Mouse (Mus musculus): ENCODE data around the gene Syt7.

Syt7 gene

DNA sequence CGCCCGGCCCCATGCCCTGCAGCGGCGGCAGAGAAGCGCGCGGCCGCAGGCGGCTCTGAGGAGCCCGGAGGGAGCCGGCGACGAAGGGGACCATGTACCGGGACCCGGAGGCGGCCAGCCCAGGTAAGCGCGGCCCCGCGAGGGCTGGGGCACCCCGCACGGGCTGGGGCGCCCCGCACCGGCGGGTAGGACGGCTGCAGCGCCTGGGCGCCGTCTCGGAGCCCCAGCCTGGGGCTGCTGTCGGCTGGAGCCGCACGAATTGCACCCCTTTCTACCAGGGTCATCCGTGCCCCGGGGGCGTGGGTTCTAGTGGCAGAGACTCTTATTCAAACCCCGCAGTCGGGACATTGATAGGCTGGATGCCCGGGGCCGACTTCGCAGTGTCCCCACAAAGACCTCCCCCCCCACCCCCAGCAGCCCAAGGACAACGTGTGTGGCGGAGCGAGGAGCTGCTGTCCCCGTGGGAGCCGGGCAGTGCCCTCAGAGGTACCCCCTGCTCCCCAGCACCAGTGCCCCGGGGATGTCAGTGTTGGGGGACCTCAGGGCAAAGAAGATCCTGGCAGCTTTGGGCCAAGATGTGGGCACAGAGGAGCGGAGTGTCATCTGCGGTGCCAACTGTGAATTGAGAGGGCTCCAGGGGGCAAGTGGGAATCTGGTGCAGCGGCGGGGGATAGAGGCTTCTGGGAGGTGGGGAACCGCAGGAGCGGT lies 655 bp downstream of the Syt7 start:
- no peak for DNase-seq (ENCODE audit: low spot score)

DNA sequence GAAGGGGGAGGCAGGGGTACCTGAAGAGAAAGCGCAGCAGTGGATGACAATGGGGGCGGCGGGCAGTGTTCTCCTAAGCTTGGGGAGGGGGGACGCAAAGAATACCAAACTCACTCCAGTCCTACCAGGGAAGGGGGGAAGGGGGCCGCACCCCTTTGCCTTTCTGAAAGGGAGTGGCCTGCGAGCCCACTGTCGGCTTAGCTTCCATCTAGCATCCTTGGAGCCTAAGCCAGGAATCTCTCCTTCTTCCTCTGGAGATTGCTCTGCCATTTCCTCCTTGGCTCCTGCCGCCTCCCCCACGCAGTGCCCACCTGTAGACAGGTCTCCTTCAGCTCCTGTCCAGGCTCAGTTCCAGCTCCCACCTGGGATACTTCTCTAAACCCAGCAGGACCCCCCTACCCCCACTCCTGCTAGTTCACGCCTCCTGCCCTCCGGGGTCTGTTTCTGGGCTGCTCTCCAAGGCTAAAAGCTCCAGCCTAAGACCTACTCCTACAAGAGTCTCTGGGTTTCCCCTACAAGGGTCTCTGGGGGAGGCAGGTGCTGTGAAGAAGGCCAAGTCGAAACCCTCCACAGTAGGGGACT lies 1.3 kb downstream of the Syt7 start:
- no peak for DNase-seq (ENCODE audit: low spot score)

DNA sequence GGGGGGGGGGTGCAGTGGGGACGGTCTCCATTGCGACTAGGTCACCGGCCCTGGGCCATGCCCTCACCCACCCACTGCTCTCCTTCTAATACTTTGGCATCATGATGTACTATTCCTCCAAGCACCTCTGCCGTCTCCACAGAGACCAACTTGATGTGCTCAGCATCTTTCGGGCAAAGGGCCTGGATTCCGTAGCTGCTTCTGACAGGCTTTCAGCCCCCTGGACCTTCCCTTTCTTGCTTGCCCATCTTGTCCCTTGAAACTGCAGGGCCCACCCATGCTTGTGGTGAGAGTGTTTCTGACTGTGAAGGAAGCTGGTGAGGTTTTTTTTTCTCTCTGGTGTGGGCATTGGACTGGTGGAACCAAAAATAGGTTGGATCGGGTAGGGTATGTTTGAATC lies 2.1 kb downstream of the Syt7 start:
- DNase-seq (ENCODE audit: low spot score): no peak

DNA sequence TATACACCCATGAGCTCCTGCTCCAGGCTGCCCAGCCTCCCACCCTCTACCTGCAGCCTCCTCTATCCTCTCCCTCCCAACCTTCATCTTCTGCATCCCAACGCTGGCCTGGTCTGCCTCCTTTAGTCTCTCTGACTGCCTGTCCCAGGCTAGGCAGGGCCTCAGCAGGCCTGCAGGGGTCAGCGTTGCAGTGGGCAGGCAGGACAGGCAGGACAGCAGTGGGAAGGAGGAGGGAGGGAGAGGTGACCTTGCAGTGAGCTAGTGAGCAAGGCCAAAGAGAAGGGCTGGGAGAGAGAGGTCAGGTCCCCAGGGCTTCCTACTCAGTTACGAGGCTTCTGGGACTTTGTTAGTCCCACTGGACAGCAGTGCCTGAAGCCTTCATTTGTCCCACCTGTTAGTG lies 3.1 kb downstream of the Syt7 start:
- DNase-seq (ENCODE audit: low spot score): no peak

DNA sequence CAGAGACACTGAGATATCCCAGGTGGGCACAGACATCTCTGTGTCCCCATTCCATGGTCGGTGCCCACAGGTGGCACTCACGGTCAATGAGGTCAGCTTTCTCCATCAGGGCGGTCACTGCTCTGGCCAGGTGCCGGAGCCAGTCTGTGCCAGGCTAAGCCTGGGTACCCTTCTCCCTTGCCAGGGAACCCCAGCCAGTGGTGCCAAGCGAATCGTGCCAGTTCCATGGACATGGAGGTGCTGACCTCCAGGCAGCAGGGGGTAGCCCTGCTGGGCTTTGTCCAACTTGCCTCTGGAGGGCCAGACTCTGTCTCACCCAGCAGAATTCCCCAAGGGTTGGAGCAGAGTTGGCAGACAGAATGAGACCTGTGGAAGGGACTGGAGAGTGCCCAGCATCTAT lies 4.6 kb downstream of the Syt7 start:
- no peak for DNase-seq (ENCODE audit: low spot score)

DNA sequence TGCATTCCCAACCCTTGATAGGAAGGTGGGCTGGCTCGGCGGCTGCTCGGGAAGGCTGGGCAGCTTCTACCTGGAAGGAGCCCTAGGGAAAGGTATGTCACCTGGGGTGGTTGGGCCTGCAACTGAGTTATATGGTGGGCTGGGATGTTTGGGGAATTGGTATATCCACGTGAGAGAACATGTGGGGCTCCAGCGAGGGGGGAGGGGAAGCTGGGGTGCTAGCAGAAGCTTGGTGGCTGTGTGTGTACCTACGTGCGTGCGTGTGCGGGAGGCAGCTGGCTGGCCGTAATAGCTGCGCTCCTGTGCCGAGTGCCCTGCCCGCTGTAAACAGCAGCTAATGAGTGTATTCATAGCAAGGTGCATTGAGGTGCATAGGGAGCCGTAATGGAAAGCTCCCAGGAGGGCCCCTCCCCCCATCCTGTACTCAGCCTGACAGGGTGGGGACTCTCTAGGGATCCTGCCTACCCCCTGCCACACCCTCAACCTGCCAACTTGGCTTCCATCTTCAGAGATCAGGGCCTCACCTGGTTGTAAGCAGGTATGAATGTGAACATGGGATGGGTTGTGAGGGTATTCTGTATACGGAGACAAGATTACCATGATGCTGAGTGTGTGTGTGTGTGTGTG lies 5.1 kb downstream of the Syt7 start:
- no peak for DNase-seq (ENCODE audit: low spot score)

DNA sequence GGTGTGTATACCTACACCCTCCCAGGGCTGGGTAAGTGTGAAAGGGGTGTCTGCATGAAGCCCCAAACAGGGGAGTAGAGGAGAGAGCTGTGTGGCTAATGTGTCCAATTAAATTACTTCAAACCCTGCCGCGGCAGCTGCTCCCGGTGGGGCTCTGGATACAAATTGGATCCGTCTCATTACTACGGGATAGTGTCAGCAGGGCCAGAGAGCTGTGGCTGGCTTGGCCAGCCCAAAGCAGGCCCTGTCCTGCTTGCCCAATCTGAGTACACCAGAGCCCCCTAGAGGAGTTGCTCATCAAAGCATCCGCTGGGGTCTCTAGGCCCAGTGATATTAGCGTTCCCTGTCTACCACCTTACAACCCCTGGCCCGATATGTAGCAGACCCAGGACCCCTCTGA lies 6.3 kb downstream of the Syt7 start:
- no peak for DNase-seq (ENCODE audit: low spot score)

DNA sequence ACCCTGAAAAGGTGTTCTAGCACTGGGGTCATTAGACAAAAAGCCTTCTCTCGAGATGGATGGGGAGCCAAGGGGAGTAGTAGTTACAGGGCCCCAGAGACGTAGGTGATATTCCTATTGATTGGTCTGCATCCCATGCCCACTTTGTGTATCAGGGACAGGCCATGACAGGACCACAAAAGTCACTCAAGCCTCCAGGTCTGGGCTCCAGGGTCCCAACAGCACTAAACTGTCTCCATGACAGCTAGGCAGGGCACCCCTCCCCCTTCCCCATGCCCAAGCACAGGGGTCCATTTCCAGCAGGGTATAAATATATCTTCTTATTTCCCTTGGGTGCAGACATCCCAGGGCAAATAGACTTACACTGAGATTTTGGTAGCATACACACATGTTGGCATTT lies 8.1 kb downstream of the Syt7 start:
- DNase-seq (ENCODE audit: low spot score): no peak

DNA sequence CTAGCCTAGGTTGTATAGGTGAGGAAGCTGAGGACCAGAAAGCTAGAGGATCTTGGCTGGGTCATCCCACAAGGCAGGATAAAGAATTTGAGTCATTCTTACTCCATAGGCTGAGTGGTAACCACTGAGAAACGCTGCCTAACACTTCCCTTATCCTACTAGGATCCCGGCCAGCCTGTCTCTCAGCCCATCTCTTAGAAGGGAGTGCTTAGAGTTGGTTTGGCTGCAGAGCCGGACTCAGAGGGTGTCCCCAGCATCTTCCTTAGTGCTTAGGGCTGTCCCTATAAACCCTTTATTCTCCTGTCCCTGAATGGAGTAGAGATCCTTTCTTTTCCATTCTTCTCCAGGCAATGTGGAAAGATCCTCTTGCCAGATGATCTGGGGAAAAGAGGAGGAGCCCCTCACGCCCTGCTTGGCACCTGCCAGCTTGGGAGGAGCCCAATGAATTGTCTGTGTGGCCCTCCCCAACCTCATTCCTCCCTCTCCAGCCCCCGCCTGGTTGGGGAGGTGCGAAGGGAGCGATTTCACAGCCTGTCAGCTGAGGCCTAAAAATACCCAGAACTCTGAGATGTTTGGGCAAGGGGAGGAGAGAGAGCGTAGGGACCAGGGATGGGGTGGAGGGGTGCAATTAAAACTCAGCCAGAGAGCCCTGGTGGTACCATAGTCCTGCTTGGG lies 8.7 kb downstream of the Syt7 start:
- DNase-seq (ENCODE audit: low spot score): peak; percentile 60

DNA sequence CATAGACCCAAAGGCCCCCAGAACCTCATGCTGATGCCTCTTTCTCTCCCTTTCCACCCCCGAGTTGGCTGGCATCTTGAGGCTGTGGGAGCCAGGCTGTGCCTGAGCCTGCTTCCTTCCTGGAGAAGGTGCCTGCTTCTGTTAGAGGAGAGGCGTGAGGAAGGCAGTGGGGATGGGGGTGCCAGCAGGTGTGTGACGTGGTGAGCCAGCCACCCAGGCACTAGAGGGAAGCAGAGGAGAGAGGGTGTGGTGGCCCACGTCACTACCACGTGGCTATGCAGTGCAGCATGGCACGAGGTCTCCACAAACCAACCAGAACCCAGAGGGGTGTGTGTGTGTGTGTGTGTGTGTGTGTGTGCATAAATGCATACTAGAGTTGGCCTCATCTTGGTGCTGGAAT lies 9.4 kb downstream of the Syt7 start:
- DNase-seq (ENCODE audit: low spot score): peak; percentile 85

DNA sequence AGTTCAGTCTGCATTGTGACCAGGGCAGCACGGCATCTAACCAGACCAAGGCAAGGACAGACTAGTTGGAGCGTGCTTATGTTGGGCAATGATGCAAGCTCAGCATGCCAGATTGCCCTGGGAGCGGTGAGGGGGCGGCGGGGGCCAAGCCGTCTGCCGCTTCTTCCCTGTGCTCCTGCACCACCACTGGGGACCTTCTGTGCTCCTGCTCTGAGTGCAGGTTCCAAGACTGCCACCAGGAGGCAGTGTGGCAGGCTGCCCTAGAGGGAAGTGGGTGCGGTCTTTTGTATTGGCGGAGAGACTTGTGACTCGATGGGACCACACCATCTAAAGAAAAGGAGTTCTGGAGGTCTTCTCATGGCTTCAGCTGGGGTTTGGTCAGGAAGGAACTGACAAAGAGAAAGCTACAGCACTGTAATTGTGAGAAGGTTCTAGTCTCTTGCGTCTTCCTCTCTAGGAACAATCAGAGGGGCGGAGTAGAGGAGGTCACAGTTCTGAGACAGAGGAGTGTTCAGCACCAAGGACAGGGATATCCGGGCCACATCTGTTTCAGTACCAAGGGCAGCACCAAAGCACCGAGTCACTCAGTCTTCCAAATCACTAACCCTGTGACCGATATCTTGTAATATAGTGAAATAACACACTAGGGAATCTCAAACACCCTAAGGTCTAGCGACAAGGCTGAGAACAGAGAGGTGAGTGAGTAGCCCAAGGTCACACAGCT lies 14.0 kb downstream of the Syt7 start:
- DNase-seq (ENCODE audit: low spot score): no peak

DNA sequence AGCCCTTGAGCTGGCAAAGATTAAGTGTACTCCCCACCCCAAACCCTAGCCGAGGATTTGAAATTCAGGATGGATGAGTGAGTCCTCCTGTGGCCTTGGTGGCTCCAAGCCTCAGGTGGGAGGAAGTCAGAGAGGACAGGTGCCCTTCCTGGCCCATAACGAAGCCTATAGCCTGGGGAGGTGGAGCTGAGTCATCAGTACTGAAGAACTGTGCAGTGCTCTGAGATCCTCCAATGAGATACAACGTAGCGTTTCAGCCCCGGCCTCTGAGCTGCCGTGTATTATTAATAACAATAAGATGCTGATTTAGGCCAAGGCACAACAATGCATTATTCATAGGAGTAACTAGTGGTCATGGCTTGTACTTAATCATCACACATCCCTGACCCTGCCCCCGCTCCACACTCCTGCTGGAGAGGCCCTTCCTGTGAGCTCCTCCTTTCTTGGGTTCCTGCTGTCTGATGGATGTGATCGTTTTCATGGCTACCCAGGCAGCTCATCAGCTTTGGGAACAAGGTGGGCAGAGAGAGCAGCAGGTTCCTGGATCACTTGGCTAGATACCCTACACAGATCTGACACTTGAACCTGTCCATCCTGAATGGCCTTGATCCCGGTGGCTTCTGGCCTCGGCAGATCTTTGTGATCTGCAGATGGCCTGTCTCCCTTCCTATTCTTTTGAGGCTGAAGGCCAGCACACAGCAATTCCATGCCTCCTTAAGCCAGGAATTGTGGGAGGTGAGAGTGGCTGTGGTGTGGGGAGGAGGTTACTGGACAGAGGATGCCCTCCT lies 14.9 kb downstream of the Syt7 start:
- no peak for DNase-seq (ENCODE audit: low spot score)

DNA sequence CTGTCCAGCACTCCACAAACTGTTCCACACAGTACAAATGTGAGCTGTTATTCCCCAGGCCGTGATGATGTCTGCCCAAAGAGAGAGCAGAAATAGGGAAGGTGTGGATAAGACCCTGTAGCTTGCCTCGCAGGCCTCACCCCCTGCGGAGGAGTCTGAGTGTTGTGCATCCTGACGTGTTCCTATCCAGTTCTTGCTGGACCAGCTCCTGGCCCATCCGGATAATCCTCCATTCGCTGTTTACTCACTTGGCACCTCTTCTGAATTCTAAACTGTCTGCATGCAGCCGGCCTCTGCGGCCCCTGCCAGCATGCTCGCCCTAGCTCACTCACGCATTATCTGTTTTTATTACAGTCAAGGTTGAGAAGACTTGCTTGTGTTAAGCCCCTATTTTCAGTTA lies 15.5 kb downstream of the Syt7 start:
- no peak for DNase-seq (ENCODE audit: low spot score)

DNA sequence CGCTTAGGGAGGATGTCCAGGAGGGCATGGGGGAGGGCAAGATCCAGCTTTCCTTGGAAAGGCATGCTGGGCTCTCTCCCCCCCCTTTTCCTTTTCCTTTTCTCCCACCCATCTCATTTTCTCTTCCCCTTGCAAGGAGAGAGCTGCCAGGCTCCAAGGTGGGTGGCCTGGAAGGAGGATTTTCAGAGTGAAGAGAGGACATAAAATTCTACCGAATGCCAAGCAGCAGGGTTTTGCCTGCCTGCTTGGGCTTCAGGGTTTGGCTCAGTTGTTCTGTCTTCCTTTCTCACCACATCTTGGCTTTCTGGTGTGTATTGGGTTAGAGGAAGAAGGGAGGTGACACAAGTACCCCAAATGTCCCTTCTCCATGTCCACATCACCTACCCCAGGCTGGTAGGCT lies 16.0 kb downstream of the Syt7 start:
- no peak for DNase-seq (ENCODE audit: low spot score)

DNA sequence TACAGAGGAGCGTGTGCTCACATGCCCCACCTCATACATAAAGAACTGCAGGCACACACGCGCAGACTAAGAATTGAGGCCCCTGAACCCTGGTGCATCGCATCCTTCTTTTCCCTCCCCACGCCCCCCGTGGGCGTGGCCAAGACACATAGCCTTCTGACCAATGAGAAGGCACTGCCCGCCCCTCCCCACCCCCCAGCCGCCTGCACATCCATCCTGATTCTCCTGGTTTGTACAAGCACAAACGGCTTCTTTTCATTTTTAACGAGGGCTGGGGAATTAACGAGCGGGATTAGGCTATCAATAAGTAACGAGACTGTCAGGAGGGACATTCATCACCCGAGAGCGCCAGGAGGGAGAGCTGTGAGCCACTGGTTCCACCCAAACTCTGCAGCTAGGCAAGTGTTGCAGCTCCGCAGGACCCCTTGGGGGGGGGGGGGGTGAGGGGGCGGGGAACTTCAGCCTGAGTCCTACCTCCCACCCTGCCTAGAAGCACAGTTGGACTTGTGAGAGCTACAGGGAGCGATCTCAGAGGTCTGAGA lies 24.9 kb downstream of the Syt7 start:
- DNase-seq (ENCODE audit: low spot score): no peak

DNA sequence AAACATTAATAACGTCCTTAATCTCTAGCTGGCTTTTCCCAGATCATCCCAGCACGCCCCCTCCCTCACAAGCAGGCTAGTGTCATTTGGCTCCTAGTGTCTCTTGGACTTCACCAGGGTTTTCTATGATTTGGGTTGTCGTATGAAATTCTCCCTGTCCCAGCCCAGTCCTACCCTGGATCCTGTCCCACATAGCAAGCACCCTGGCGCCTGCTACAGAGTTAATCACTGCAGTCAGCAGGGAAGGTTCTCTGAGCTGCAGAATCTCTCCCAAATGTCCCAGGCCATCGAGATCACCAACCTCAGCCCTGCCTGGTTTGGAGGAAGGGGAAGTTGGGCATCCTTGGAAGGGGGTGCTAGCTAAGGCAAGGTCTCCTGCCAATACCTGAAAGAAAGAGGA lies 26.6 kb downstream of the Syt7 start:
- DNase-seq (ENCODE audit: low spot score): no peak

DNA sequence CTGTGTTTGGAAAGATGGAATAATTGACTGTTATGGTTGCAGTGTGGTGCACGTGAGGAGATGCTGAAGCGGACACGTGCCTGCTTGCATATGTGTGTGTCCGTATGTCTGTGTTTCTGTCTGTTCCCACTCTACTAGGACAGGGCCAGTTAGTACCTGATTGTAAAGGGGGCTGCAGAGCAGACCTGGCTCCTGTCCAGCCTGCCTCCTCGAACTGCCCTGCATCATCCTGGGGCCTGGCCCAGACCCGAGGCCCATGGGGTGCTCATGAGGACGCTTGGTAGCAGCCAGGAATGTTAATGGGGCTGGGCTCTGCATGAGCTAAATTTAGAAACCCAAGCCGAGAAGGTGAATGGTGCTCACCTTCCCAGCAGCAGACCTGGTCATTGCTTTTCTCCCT lies 28.0 kb downstream of the Syt7 start:
- no peak for DNase-seq (ENCODE audit: low spot score)

DNA sequence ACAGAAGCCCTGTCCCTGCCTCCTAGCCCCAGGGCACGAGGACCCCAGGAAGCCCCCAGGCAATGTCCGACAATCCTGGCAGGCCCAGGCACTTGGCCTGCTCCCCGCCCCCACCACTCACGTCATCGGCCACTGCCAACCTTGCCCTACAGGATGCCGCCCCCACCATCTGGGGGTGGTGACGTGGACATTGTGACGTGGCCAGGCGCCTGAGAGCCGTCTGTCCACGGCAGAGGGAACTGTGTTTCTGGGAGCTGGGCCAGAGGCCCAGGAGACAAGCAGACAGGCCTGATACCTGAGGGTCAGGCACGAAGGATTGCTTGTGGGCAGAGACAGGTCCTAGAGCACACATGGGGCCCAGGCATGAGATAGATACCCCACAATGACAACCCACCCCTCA lies 28.5 kb downstream of the Syt7 start:
- DNase-seq (ENCODE audit: low spot score): no peak

DNA sequence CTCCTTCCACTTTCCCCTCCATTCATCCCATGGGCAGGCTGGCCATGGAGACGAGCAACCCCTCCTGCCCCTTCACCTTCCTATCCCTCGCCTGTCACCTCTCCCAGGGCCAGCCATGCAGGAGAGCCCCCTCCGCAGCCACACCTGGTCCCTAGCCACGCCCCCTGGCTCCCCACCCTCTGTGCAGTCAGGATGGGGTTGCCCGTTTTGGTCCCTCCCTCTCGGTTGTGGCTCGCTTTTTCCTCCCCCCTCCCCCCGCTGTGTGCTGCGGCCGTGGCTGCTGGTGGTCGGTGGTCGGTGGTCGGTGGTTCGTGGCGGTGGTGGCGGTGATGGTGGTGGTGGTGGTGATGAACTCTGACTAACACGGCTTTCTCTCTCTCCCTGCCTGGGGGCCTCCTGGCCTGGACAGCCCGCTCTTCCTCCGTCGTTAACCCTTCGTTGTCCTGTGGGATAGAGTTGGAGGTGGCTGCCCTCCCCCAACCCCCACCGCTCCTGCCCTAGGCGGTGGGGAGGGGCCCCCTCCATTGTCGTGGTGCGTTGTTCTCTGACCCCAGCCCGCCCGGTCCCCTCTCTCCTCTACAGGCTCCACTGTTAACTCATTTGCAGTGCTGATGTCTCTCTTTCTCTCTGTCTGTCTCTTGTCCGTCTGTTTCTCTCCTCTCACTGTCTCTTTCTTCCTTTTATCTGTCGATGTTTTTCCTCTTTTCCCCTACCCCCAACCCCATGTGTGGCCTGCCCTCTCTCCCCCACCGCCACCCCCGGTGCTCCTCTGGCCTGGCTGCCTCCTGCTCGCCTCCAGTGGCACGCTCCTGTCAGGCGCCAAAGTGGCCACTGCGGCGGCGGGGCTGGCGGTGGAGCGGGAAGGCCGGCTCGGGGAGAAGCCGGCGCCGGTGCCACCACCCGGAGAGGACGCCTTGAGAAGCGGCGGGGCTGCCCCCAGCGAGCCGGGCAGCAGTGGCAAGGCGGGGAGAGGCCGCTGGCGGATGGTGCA lies 33.4 kb downstream of the Syt7 start:
- DNase-seq (ENCODE audit: low spot score): no peak

DNA sequence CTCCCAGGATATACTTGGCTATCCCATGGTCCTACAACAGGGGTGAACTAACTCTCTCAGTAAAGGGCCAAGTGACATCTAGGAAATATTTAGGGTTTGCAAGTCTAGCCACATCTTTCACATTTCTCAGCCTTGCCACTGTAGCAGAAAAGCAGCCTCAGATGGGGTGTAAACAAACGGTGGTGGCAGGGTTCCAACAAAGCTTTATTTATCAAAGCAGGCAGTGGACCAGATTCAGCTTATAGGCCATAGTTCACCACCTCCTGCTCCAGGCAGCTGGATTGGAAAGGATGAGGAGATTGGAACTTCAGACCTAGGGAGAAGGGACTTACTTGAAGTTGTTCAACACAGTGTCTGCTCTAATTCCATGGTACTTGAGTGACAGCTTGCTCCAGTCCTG lies 35.9 kb downstream of the Syt7 start:
- no peak for DNase-seq (ENCODE audit: low spot score)
